Mouse (Mus musculus) large intestine, adult 2 months (tissue): Measurements from ENCODE around the gene Slc35g3. TPM values are rescaled to one million over a fixed set of nuclear protein-coding genes. Genes with fewer than 3 reads are reported as not detected.
A peak's percentile ranks its signal among the peaks of the same experiment; 100 is the strongest.
"Not testable (repeated sequence)": the region's sequence is repeated elsewhere in the genome, so short reads cannot be mapped to it uniquely, and the experiment has no call there.

Experiments used
- DNase-seq: peaks from one replicate; pipeline ENCODE4 v3.0.0-alpha.2; 2012; ENCODE audit warnings: low read depth, low spot score
- WGBS: fragments of 180-500 bp; shearing (Covaris S2); methylation state at CpG from one replicate; pipeline ENCODE4 v1.1.7; 2018; 5-methylcytosine and 5-hydroxymethylcytosine counted together
- polyA plus RNA-seq: library from polyadenylated mRNA; depleted of rRNA; stranded (reverse); fragments of >200 nt; gene quantifications from 2 replicates; pipeline ENCODE4 v1.2.3, GENCODE M21; 2012

The Slc35g3 gene
- polyA plus RNA-seq, 1 experiment: not detected

- DNase-seq: peak; percentile 83
- under 1% methylated on average over 36 of the region's 36 CpGs for WGBS
Measured at GRCm38 (mm10) chr11:69758478-69758970, 3.2 kb downstream of the Slc35g3 start, which contains the start of gene Polr2a. Polr2a (minus strand) TSS chr11:69758637.

DNA sequence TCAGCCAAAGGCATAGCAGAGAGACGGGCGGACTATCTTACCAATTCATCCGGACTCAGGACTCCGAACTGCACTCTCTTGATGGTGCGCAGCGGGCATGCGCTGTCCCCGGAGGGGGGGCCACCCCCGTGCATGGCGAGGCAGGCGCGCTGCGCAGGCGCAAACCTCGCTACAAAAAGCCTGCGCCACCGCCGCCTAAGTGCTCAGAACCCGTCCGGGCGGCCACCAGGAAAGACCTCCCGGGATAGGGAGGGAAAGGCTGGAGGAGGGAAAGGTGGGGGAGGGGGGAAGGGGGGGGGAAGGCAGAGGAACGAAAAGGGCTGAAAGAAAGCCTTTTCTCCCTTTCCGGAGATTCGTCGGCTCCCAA is 3.7 kb downstream of the Slc35g3 start:
- under 1% methylated on average over 26 of the region's 26 CpGs for WGBS
- DNase-seq: peak; percentile 64

- DNase-seq: no peak
- 18% methylated on average over 9 of the region's 9 CpGs for WGBS
Measured at GRCm38 (mm10) chr11:69757303-69758089, 4.3 kb downstream of the Slc35g3 start.

GRCm38 (mm10) chr11:69754701-69755100 is 7.1 kb downstream of the Slc35g3 start:
- DNase-seq: peak; percentile 37
- WGBS: 27% methylated on average over 3 of the region's 3 CpGs

GRCm38 (mm10) chr11:69754233-69754632 is 7.5 kb downstream of the Slc35g3 start:
- WGBS: 76% methylated on average over 5 of the region's 5 CpGs
- DNase-seq: no peak

GRCm38 (mm10) chr11:69752686-69753085 is 9.1 kb downstream of the Slc35g3 start:
- no peak for DNase-seq

GRCm38 (mm10) chr11:69751635-69752034 is 10.1 kb downstream of the Slc35g3 start:
- 59% methylated on average over 3 of the region's 3 CpGs for WGBS
- no peak for DNase-seq

- not testable (repeated sequence) for DNase-seq
- 51% methylated on average over 3 of the region's 3 CpGs for WGBS
Measured at GRCm38 (mm10) chr11:69731408-69731807, 30.4 kb downstream of the Slc35g3 start.

DNA sequence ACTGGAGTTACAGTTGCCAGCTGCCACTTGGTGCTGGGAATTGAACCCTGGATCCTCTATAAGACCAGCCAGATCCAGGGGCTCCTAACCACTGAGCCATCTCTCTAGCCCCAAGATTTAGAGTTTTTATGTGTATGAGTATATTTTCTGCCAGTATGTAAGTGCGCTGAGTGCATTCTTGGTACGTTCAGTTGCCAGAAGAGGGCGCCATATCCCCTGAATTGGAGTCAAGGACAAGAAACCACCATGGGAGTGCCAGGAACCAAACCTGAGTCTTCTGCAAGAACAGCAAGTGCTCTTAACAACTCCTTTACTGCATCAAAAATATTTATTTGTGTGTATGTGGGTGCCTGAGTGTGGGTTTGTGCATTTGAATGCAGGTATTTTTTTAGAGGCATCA is 32.7 kb downstream of the Slc35g3 start:
- DNase-seq: peak; percentile 33

GRCm38 (mm10) chr11:69725951-69726350 is 35.8 kb downstream of the Slc35g3 start:
- DNase-seq: no peak
- WGBS: 33% methylated on average over 5 of the region's 5 CpGs

More for the DNA sequence above, 32.7 kb downstream of the Slc35g3 start:
- WGBS: 38% methylated on average over 3 of the region's 3 CpGs

- 32% methylated on average over 2 of the region's 2 CpGs for WGBS
- DNase-seq: no peak
Measured at GRCm38 (mm10) chr11:69723074-69723473, 38.7 kb downstream of the Slc35g3 start.

DNA sequence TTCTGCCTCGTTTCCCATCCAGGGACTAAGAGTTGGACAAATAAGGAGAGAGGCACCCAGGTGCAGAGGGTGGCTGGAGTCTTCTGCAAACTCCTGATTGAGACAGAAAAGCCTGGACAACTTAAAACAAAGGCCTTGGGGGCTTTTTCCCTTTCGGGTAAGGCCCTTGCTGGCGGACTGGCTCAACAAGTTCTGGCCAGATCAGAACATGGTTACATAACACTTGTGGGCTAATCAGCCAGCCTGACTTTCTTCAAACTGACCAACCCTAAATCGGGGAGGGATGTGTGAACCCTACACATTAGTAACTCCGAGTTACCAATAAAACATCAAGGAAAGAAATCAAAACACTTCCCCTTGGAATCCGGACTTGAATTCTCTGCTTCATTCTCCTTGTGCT is 40.9 kb downstream of the Slc35g3 start:
- DNase-seq: no peak
- WGBS: 48% methylated on average over 6 of the region's 6 CpGs

DNA sequence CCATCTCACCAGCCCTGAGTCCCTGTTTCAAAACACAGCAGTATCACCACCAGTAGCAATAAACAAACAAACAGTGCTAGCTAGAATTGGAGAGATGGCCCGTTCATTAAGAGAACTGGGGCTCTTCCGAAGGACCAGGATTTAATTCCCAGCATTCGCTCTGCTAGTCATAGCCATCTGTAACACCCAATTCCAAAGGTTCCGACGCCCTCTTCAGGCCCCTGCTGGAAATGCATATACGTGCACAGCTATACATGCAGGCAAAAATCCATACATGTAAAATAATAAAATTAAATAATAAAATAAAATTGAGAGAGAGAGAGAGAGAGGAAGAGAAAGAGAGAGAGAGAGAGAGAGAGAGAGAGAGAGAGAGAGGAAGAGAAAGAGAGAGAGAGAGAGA is 42.3 kb downstream of the Slc35g3 start:
- DNase-seq: no peak
- 77% methylated on average over 6 of the region's 6 CpGs for WGBS

- no peak for DNase-seq
- 23% methylated on average over 15 of the region's 15 CpGs for WGBS
Measured at GRCm38 (mm10) chr11:69718661-69719060, 43.1 kb downstream of the Slc35g3 start.

GRCm38 (mm10) chr11:69716953-69717352 is 44.8 kb downstream of the Slc35g3 start:
- WGBS: 77% methylated on average over 4 of the region's 4 CpGs

GRCm38 (mm10) chr11:69715929-69716328 is 45.8 kb downstream of the Slc35g3 start:
- DNase-seq: no peak
- 32% methylated on average over 5 of the region's 5 CpGs for WGBS

More at GRCm38 (mm10) chr11:69716953-69717352, 44.8 kb downstream of the Slc35g3 start:
- no peak for DNase-seq

DNA sequence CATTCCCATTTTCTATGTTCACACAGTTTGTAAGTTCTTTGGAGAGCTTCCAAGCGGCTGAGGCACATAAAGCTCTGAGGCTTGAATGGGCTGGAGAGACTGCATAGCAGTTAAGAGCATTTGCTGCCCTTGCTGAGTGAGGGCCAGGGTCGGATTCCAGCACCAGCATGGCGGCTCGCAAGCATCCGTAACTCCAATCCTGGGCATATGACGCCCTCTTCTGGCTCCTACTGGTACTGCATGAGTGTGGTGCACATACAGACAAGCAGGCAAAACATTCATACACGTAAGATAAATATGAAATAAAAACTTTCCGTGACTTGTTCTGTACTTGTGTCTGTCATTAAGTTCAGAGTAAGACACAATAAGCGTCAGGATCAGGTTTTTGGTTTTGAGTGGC is 46.3 kb downstream of the Slc35g3 start:
- 70% methylated on average over 9 of the region's 9 CpGs for WGBS

GRCm38 (mm10) chr11:69714636-69715329 is 47.0 kb downstream of the Slc35g3 start:
- WGBS: 85% methylated on average over 18 of the region's 18 CpGs

More for the DNA sequence above, 46.3 kb downstream of the Slc35g3 start:
- no peak for DNase-seq

DNA sequence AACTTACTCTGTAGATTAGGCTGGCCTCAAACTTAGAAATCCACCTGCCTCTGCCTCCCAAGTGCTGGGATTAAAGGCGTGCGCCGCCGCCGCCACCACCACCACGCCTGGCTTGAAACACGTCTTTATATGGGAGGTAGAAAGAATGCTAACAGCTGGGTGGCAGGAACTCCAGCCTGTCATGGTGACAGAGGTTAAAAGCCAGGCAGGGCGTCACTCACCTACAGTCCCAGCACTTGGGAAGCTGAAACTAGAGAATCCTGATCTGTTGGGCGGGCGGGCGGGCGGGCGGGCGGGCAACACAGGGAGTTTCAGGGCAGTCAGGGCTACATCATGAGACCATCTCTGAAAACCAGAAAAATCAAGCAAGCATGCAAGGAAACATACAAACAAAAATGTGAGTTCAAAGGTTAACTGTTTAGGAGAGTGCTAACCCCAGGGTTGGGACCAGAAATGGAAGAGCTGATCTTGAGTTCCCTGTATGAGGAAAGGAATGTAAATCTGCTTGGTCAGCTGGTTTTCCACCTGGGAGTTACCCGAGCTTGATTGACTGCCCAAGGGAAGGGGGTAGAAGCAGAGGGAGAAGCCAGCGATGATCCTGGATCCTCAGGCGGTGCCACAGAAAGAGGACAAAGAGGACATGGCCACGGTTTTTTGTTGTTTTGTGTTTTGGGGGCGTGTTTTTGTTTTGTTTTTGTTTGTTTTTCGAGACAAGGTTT is 48.7 kb downstream of the Slc35g3 start:
- 81% methylated on average over 20 of the region's 20 CpGs for WGBS

More at GRCm38 (mm10) chr11:69714636-69715329, 47.0 kb downstream of the Slc35g3 start:
- DNase-seq: no peak

GRCm38 (mm10) chr11:69711082-69711481 is 50.7 kb downstream of the Slc35g3 start:
- DNase-seq: no peak
- 83% methylated on average over 2 of the region's 2 CpGs for WGBS

More for the DNA sequence above, 48.7 kb downstream of the Slc35g3 start:
- no peak for DNase-seq
